Mouse (Mus musculus): ENCODE measurements around the gene Rnf215. TPM values are rescaled to one million over a fixed set of nuclear protein-coding genes. Genes with fewer than 3 reads are reported as not detected.

Gene Rnf215
- polyA plus RNA-seq, 1 experiment: 8.0 TPM

DNA sequence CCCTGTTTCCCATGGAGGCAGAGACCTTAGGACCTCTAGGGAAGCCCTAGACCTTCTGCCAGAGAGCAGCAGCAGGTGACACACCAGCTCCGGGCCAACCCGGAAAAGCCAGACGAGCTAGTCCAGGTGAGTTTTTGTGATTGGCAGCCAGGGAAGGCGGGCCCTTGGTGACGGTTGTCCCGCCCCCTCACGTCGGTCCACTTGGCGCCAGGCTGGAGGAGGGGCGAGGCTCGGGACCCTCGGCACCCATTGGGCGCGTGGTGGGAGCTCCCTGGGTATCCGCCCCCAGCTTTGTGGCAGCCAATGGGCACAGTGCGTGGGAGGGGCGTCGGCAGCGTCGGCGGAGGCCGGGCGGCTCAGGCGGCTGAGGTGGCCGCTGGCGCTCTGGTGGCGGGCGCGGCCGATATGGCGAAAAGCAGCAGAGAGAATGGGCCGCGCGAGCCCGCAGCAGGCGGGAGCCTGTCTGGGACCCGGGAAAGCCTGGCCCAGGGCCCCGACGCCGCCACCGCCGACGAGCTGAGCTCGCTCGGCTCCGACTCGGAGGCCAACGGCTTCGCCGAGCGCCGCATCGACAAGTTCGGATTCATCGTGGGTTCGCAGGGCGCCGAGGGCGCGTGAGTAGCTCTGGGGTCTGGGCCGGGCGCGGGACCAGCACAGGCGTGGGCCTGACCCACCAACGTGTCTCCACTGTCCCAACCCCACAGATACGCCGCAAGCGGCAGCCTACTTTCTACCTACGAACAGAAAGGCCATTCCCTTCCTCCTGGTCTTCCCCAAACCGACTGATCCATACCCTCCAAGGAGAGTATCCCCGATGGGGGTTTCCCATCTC, 51.7 kb downstream of the Rnf215 start, which contains the start of gene Tbc1d10a:
Gene Tbc1d10a, plus strand, starts transcription at position 304 of the 832 bp plus-strand sequence.
- Histone ChIP-seq H3K9me3 (replicated peaks; ENCODE audit: control insufficient read depth, insufficient read depth, low read length, poor library complexity, severe bottlenecking) (no peaks in the 10 kb centered on the region), H3K4me3 (ENCODE audit: low read depth, low read length) (peak within 1 kb of the TSS; percentile 87), H3K27me3 (ENCODE audit: control insufficient read depth, insufficient read depth, low read length, poor library complexity, severe bottlenecking) (no peaks in the 10 kb centered on the region), H3K4me1 (ENCODE audit: control insufficient read depth, insufficient read depth, low read length) (no peaks in the 10 kb centered on the region), H3K27ac (ENCODE audit: insufficient read depth, low read length) (0 out of 2 replicates have a peak within 1 kb of the TSS, but pooled peaks have one; percentile 14), H3K9ac (ENCODE audit: low read depth, poor library complexity, severe bottlenecking) (peak within 1 kb of the TSS; percentile 82), H3K36me3 (ENCODE audit: control insufficient read depth, insufficient read depth, low read length, poor library complexity, severe bottlenecking) (peaks cover 4% of the 10 kb centered on the region; the same call in 1 of the 2 replicates)
- TF ChIP-seq POLR2A (IDR thresholded peaks at IDR 0.05; ENCODE audit: insufficient read depth, low read length) (peak; percentile 77), EP300 (IDR thresholded peaks at IDR 0.05; ENCODE audit: insufficient read depth, low read depth, low read length) (no peak)

DNA sequence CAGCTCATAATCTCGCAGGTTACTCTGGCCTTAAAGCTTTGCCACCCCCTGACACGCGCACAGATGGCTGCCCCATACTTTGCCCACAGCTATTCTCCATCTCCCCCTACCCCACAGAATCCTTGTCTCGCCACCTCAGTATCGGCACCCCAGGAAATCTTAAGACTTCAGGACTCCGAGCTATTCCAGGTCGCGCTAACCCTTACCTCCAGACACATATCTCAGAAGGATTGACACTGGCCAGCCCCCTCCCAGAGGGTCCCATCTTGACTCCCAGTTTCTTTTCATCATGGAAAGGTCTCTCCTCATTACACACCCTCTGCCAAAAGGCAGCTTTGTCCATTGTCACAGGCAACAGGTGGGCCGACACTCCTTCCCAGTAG, 52.3 kb downstream of the Rnf215 start:
- Histone ChIP-seq H3K9ac (ENCODE audit: low read depth, poor library complexity, severe bottlenecking) (peak overlapping the region; percentile 82), H3K36me3 (ENCODE audit: control insufficient read depth, insufficient read depth, low read length, poor library complexity, severe bottlenecking) (peaks cover 5% of the 10 kb centered on the region), H3K4me3 (ENCODE audit: low read depth, low read length) (peak overlapping the region; percentile 87), H3K27ac (ENCODE audit: insufficient read depth, low read length) (no peak overlapping the region), H3K27me3 (ENCODE audit: control insufficient read depth, insufficient read depth, low read length, poor library complexity, severe bottlenecking) (no peaks in the 10 kb centered on the region), H3K9me3 (replicated peaks; ENCODE audit: control insufficient read depth, insufficient read depth, low read length, poor library complexity, severe bottlenecking) (no peaks in the 10 kb centered on the region), H3K4me1 (ENCODE audit: control insufficient read depth, insufficient read depth, low read length) (no peaks in the 10 kb centered on the region)
- TF ChIP-seq POLR2A (IDR thresholded peaks at IDR 0.05; ENCODE audit: insufficient read depth, low read length) (no peak), CTCF (IDR thresholded peaks at IDR 0.05; ENCODE audit: low read depth, low read length) (no peak), EP300 (IDR thresholded peaks at IDR 0.05; ENCODE audit: insufficient read depth, low read depth, low read length) (no peak)

DNA sequence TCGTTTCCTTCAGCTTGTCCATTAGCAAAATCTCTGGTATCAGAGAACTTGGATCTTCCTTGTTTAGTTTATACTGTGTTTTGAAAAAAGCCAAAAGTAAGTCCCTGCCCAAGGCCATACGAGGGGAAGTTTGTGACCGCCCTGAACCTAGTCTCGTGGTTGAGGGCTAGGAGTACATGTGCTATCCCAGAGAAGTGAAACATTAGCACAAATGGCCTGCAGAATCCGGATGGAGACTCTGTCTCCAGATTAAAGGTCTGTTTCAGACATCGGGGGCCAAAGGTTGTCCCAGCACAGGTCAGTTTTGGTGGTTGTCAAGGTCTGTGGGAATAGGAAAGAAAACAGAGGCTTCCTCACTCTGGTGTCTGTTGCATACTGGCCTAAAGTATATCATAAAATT, 54.2 kb downstream of the Rnf215 start:
- no peak for TF ChIP-seq POLR2A (IDR thresholded peaks at IDR 0.05; ENCODE audit: insufficient read depth, low read length)
- TF ChIP-seq EP300 (IDR thresholded peaks at IDR 0.05; ENCODE audit: insufficient read depth, low read depth, low read length): no peak
- no peak for TF ChIP-seq CTCF (IDR thresholded peaks at IDR 0.05; ENCODE audit: low read depth, low read length)
- H3K27me3 ChIP-seq (ENCODE audit: control insufficient read depth, insufficient read depth, low read length, poor library complexity, severe bottlenecking): no peaks in the 10 kb centered on the region
- H3K9me3 ChIP-seq (replicated peaks; ENCODE audit: control insufficient read depth, insufficient read depth, low read length, poor library complexity, severe bottlenecking): no peaks in the 10 kb centered on the region
- H3K9ac ChIP-seq (ENCODE audit: low read depth, poor library complexity, severe bottlenecking): no peak overlapping the region
- no peak overlapping the region for H3K27ac ChIP-seq (ENCODE audit: insufficient read depth, low read length)
- no peak overlapping the region for H3K4me3 ChIP-seq (ENCODE audit: low read depth, low read length)
- peaks cover 2% of the 10 kb centered on the region for H3K36me3 ChIP-seq (ENCODE audit: control insufficient read depth, insufficient read depth, low read length, poor library complexity, severe bottlenecking)
- H3K4me1 ChIP-seq (ENCODE audit: control insufficient read depth, insufficient read depth, low read length): no peaks in the 10 kb centered on the region

DNA sequence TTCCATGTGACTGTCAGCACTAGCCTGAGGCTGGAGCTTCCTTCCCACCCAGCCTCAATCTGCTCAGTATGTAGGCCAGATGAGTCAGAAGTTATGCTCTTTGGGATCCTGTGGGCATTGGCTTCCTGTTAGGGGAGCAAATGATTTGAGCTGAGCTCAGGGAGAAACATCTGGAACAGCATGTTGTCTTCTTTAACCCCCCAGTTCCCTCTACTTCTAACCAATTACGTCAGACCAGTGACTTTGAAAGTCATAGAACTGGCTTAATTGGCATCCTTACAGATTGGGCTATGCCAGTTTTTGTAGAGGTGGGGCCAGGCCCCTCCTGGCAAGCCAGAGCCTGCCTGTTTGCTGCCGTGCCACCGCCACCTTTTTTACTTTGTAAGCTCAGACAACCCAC, 55.7 kb downstream of the Rnf215 start:
- Histone ChIP-seq H3K9me3 (replicated peaks; ENCODE audit: control insufficient read depth, insufficient read depth, low read length, poor library complexity, severe bottlenecking) (no peaks in the 10 kb centered on the region), H3K36me3 (ENCODE audit: control insufficient read depth, insufficient read depth, low read length, poor library complexity, severe bottlenecking) (peaks cover 2% of the 10 kb centered on the region), H3K4me3 (ENCODE audit: low read depth, low read length) (no peak overlapping the region), H3K4me1 (ENCODE audit: control insufficient read depth, insufficient read depth, low read length) (no peaks in the 10 kb centered on the region), H3K27ac (ENCODE audit: insufficient read depth, low read length) (no peak overlapping the region), H3K27me3 (ENCODE audit: control insufficient read depth, insufficient read depth, low read length, poor library complexity, severe bottlenecking) (no peaks in the 10 kb centered on the region), H3K9ac (ENCODE audit: low read depth, poor library complexity, severe bottlenecking) (no peak overlapping the region)
- no peak for TF ChIP-seq EP300 (IDR thresholded peaks at IDR 0.05; ENCODE audit: insufficient read depth, low read depth, low read length)
- no peak for TF ChIP-seq CTCF (IDR thresholded peaks at IDR 0.05; ENCODE audit: low read depth, low read length)
- no peak for TF ChIP-seq POLR2A (IDR thresholded peaks at IDR 0.05; ENCODE audit: insufficient read depth, low read length)

Other genes with a start within 250 kb of the Rnf215 start
- 0.72 and 1.1 TPM in 2 replicates for gene 4921536K21Rik, start 240.1 kb upstream of the Rnf215 start, polyA plus RNA-seq (2011; ENCODE audit: insufficient read depth, insufficient read length, low read depth, missing spikeins)
- 3.3 and 4.0 TPM in 2 replicates for gene Dusp18, start 240.0 kb upstream of the Rnf215 start, polyA plus RNA-seq (2011; ENCODE audit: insufficient read depth, insufficient read length, low read depth, missing spikeins)
- 2.9 and 3.1 TPM in 2 replicates for gene Slc35e4, start 220.5 kb upstream of the Rnf215 start, polyA plus RNA-seq (2011; ENCODE audit: insufficient read depth, insufficient read length, low read depth, missing spikeins)
- 45.8 and 47.8 TPM in 2 replicates for gene Tcn2, start 203.0 kb upstream of the Rnf215 start, polyA plus RNA-seq (2011; ENCODE audit: insufficient read depth, insufficient read length, low read depth, missing spikeins)
- 248 and 252 TPM in 2 replicates for gene Pes1, start 171.2 kb upstream of the Rnf215 start, polyA plus RNA-seq (2011; ENCODE audit: insufficient read depth, insufficient read length, low read depth, missing spikeins)
- not detected in 2 replicates for gene 4930556J24Rik, start 158.4 kb upstream of the Rnf215 start, polyA plus RNA-seq (2011; ENCODE audit: insufficient read depth, insufficient read length, low read depth, missing spikeins)
- 1.6 and 1.8 TPM in 2 replicates for gene Gal3st1, start 151.6 kb upstream of the Rnf215 start, polyA plus RNA-seq (2011; ENCODE audit: insufficient read depth, insufficient read length, low read depth, missing spikeins)
- 5.2 and 7.4 TPM in 2 replicates for gene Sec14l4, start 103.7 kb upstream of the Rnf215 start, polyA plus RNA-seq (2011; ENCODE audit: insufficient read depth, insufficient read length, low read depth, missing spikeins)
- not detected in 2 replicates for gene Sec14l3, start 70.4 kb upstream of the Rnf215 start, polyA plus RNA-seq (2011; ENCODE audit: insufficient read depth, insufficient read length, low read depth, missing spikeins)
- 8.3 and 10.9 TPM in 2 replicates for gene Mtfp1, start 39.8 kb upstream of the Rnf215 start, polyA plus RNA-seq (2011; ENCODE audit: insufficient read depth, insufficient read length, low read depth, missing spikeins)
- 4.2 and 5.4 TPM in 2 replicates for gene Sec14l2, start 11.8 kb upstream of the Rnf215 start, polyA plus RNA-seq (2011; ENCODE audit: insufficient read depth, insufficient read length, low read depth, missing spikeins)
- gene Ccdc157, start 25.1 kb downstream of the Rnf215 start, polyA plus RNA-seq (2011; ENCODE audit: insufficient read depth, insufficient read length, low read depth, missing spikeins): 3.7 and 5.8 TPM in 2 replicates
- gene Sf3a1, start 25.1 kb downstream of the Rnf215 start, polyA plus RNA-seq (2011; ENCODE audit: insufficient read depth, insufficient read length, low read depth, missing spikeins): 117 and 125 TPM in 2 replicates
- gene Tbc1d10a, start 51.6 kb downstream of the Rnf215 start, polyA plus RNA-seq (2011; ENCODE audit: insufficient read depth, insufficient read length, low read depth, missing spikeins): 19.9 and 20.5 TPM in 2 replicates
- 29.6 and 35.2 TPM in 2 replicates for gene Castor1, start 83.0 kb downstream of the Rnf215 start, polyA plus RNA-seq (2011; ENCODE audit: insufficient read depth, insufficient read length, low read depth, missing spikeins)
- 0.52 and 0.88 TPM in 2 replicates for gene Osm, start 101.2 kb downstream of the Rnf215 start, polyA plus RNA-seq (2011; ENCODE audit: insufficient read depth, insufficient read length, low read depth, missing spikeins)
- gene Lif, start 122.4 kb downstream of the Rnf215 start, polyA plus RNA-seq (2011; ENCODE audit: insufficient read depth, insufficient read length, low read depth, missing spikeins): 12.1 and 13.3 TPM in 2 replicates

Data from ES-Bruce4 (cell line).